Mouse (Mus musculus) ovary, adult 18-20 months (tissue): ENCODE results near the gene Lss.

Experiments
- DNase-seq: peaks from one replicate; pipeline ENCODE4 v3.0.0; 2022; ENCODE audit warnings: low spot score, mixed read lengths

Gene Lss

DNA sequence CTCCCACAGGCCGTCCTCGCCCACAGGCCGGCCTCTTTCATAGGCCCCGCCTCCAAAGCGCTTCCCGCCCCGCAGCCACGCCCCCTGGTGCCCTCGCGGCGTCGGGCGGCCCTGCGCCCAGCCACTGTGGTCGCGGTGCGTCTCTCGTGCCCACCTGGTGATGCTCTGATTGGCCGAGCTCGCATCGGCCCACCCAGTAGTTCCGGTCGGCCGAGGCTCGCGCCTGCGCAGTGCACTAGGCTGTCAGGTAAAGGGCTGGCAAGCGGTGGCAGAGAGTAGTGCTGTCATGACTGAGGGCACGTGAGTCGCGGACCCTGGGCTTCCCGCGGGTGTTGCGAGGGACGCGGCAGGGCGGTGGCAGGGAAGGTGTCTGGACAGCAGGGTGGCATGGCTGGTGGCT is at the start of gene Lss:
TSS of gene Lss (plus strand) at position 214 of the 400 bp plus-strand sequence.
- peak; percentile 95 for DNase-seq

DNA sequence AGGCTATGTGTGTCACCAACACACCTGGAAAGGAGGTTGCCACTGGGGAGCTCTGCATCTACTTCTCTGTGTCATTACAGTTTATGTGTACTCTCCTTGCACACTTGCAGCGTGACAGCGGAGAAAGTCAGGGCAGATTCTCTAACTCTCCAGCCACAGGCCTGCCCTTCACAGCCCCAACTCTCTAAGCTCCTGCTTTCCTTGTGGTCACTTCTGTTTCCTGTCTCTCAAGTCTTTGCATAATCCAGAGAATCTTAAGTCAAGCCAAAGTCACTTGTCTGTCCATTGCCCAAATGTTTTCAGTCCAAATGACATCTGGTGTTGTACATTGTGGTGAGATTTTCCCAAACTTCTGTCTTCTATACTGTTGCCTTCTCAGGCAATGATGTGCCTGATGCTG is 45.1 kb upstream of the Lss start:
- DNase-seq, result no peak

DNA sequence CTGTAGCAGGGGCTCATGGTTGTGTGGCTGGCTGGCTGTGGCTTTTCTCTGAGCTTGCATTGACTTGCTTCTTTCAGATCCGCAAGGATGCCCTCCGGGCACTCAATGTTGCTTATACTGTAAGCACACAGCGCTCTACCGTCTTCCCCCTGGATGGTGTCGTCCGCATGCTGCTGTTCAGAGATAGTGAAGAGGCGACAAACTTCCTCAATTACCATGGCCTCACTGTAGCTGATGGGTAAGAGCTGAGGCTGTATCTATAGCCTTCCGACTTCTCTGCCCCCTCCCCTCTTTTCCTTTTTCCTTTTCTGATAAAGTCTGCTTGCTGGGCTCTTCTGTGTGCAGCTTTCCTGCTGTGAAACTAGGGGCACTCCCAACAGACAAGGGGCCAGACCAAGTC is 43.1 kb upstream of the Lss start:
- DNase-seq, result no peak

DNA sequence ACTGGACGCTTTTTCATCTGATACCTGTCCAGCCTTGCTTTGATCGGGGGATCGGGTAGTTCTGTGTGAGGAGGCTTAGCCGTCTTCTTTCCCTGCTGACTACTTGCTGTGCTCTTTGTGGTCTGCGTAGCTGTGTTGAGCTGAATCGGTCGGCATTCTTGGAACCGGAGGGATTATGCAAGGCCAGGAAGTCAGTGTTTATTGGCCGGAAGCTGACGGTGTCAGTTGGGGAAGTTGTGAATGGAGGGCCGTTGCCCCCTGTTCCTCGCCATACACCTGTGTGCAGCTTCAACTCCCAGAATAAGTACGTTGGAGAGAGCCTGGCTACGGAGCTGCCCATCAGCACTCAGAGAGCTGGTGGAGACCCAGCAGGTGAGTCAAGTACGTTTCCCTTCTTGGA is 42.2 kb upstream of the Lss start:
- DNase-seq, result no peak

DNA sequence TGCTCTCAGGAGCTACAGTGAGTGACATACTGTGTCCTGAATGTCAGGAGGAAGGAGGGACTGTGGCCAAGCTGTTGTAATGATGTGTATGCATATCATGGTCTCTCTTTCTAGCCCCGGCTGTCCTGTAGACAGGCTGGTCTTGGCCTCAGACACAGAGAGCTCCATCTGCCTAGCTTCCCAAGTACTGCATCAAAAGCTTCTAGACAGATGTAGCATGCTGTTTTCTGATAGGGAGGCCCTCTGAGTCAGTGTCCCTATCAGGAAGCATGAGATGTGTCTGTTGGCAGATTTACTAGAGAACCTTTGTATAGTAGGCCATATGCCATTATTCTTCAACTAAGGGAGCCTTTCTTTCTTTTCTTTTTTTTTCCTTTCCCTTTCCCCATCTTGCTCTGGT is 37.9 kb upstream of the Lss start:
- no peak for DNase-seq

DNA sequence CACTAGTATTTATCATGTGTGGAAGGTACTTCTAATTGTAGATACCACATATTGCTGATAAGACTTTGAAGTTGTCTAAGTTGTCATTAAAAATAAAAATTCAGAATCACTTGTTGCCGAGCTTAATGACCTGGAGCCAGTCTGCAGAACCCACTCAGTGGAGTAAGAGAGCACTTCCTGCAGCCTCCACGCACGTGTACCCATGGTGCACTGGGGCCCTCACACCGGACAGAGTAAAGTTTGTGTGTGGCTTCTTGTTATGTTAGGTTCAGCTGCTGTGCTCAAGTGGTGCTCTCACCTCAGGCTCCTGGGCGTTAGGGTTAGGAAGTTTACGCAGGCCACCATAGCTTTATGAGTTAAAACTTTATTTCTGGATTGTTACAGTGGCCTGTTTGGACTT is 35.9 kb upstream of the Lss start:
- no peak for DNase-seq

DNA sequence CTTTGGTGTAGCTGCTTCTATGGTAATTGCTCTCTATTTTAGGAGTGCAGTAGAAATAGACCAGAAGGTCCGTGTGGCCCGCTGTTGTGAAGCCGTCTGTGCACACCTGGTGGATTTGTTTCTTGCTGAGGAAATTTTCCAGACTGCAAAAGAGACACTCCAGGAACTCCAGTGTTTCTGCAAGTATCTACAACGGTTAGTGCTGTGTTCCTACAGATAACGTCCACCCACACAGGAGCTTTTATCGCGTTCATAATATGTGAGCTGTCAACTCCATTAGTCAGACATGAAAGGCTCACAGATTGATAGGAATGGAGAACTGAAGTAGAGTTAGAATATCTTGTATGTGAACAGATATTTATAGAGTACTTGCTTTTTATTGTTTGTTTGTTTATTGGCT is 35.0 kb upstream of the Lss start:
- DNase-seq, result no peak

DNA sequence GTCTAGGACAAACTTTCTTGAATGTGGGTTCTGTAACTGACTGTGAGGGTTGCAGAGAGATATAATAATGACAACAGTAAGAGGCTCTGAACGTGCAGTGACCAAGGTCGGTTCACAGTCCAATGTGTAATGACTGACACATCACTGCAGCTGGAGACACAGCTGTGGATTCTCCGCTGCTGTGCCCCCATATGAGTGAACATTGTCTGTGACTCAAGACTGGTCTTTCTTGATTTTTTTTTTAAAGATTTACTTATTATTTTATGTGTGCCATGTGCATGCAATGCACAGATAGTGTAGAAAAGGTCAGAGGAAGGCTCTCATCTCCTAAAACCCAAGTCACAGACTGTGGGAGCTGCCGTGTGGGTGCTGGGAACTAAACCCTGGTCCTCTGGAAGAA is 33.9 kb upstream of the Lss start:
- no peak for DNase-seq

DNA sequence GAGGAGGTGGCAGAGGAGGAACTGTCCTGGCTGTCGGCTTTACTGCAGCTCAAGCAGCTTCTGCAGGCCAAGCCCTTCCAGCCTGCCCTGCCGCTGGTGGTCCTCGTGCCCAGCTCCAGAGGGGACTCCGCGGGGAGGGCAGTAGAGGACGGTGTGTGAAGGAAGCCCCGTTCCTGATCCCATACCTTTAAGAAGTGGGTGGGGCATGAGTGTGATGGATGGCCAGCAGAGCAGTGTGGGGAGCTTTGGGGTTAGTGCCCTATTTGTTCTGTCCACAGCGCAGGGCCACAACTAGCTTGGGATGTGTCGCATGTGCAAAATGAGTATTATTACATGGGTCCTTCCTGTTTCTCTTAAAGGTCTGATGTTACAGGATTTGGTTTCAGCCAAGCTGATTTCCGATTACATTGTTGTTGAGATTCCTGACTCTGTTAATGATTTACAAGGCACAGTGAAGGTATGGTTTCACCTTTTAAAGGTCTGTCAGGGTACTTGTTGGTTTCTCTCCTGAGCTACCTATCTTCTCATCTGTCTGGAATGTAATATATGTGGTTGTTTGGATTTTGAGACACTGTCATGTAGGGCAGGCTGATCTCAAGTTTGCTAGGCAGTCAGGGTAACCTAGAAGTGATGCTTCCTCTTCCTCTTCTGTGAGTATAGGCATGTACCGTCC is 27.0 kb upstream of the Lss start:
- no peak for DNase-seq

DNA sequence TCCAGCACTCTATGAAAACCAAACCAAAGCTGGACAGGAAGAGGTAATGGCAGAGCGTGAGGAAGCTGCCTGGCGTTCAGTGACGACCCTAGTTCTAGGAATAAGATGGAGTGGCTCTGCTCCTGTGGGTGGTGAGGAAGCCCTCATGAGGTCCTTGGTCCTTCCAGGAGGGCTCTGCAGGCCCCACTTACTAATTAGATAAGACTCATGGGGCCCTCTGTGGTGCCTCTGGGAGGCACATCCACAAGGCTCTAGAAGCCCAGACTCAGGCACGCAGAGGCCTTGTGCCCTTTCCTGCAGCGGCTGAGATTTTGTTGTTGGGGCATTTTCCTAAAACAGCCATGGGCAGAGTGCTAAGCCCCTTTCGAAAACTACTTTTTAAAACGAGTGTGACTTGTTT is 25.5 kb upstream of the Lss start:
- DNase-seq, result no peak

DNA sequence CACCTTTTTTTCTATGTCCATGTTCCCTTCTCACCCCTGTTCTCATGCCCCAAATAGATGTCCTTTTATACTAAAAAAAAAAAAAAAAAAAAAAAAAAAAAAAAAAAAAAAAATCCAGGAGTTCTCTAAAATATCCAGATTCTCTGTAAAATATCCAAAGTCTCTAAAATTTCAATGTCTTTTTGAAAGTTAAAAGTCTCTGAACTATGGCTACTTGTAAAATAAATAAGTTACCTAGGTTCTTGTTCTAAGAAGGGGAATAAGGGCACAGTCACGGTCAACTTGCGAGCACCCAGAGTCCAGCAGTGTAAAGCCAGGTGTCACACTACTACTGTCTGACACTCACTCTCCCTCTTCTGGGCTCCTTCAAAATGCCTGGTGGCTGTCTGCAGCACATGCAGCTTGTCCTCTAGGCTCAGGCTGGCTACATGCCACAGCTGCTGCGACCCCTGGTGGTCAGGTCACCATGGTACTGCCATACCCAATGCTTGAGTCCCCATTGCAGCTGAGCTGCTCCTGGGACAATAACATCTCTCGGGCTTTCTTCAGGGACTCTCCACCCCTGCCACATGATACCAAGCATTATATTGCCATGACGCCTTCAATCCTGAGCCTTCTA is 18.3 kb upstream of the Lss start:
- DNase-seq, result no peak

DNA sequence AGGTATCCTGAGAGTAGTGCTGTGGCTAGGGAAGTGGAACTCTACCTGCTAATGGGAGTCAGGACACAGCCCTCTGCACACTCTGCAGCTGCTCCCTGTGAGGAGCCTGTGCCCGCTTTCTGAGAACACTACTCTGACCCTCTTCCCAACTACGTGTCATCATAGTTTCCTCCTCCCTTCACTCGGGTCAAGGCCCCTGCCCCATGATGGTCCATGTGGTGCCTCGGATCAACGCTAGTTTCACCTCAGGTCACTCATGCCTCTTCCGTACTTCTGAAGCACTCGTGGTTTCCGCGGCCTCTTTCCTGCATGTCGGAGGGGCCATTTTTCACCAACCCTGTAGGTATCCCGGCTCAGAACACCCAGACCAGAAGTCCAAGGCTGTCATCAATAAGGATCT is 466 bp upstream of the Lss start:
- no peak for DNase-seq

DNA sequence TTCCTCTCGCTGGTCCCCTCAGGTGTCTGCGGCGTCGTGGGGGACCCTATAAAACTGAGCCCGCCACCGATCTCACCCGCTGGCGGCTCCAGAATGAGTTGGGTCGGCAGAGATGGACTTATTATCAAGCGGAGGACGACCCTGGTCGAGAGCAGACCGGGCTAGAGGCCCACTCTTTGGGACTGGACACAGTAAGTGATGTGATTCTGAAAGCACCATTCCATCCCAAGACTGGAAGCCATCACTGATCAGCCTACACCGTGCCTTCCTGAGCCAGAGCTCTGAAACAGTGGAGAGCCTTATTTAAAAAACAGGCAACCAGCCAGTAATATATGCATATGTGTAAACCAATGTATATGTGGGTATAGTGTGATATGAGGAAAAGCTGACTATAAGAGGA is 440 bp downstream of the Lss start:
- no peak for DNase-seq

DNA sequence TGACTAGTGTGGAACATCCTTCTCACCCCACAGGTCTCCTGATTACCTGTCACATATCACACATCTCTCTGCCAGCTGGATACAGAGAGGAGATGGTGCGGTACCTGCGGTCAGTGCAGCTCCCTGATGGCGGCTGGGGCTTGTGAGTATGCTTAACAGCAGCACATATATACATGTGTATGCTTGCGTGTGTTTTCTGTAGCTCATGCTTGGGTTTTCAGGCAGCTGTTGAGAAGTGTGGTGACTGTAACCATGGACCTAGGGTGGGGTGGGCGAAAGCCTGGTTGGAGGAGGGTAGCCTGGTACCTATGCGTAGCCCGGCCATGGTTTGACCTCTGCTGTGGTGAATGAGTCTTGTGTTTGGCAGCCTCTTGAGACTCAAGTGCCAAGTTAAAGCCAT is 4.1 kb downstream of the Lss start:
- DNase-seq, result no peak

DNA sequence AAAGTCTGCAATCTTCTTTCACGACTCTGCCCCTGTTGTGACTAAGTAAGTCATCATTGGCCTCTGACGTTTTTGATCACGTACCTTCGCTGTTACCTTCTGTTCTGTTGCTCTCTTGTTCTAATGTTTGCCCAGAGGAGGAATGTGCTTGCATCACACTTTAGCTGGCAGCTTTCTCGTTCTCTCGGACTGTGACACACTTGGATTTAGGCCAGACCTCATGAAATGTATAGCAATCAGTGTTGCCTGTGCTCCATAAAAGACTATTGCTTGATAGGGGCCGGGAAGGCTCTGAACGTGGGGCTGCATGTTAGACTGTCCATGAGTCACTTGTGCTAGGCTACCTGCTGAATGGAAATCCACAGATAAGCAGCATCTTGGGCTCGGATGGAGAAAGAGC is 6.2 kb downstream of the Lss start:
- DNase-seq, result no peak

DNA sequence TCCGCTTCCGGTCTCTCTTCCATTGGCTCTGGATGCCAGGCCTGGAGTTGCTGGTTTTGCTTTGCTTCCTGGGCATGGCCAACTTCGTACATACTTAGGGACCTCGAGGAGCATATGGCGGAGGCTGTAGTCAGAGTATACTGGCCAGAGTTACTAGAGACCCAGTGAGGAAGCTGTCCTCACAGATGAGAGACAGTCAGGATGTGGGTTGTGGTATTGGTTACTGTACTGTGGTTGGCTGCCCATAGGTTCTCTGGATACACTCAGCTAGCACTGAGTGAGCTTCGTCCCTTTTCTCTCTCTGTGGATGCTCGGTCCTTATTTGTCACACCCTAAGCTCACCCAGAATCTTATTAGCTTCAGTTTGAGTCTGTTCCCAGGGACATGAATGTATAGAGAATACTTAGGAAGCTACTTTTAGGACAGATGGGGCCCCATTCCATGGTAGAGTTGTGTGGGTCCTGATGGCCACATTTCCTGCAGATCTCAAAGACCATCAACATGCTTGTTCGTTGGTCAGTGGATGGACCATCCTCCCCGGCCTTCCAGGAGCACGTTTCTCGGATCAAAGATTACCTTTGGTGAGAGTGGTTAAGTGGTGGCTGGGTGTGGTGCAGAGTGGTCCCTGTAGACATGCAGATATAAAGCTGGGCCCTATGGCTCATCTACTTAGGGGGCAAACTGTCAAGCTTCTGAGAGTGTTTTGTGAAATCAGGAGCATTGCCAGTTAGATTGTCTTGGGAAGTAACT is 10.1 kb downstream of the Lss start:
- DNase-seq, result no peak

DNA sequence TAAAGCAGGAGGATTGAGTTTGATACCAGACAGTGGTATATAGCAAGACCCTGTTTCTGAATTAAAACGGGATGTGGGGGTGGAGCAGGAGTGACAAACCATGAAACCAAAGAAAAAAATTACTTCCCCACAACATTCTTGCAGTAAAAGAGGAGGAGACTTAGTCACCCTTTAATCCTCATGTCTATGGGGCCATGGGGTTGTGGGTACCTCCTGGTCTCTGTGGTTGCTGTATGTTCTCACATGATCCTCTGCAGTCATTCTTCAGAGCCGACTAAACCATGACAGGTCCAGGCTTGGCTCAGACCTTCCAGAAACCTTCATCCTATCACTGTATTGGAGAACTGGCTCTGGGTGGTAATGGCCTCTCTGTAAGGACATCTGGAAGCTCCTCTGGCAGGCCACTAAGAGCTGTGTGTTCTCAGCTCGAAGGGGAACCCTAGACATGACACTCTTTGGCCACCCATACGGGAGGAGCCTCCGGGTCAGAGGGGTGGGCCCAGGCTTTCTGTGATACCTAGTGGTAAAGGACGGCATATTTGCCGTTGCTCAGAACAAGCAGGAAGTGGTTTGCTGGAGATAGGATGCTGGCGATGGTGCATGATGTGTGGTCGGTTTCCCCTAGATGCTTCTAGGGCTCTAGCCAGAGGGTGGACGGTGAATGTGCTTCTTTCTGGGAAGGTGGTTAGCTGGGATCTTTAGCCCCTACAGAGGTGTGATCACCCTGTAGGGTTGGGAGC is 11.4 kb downstream of the Lss start:
- no peak for DNase-seq

DNA sequence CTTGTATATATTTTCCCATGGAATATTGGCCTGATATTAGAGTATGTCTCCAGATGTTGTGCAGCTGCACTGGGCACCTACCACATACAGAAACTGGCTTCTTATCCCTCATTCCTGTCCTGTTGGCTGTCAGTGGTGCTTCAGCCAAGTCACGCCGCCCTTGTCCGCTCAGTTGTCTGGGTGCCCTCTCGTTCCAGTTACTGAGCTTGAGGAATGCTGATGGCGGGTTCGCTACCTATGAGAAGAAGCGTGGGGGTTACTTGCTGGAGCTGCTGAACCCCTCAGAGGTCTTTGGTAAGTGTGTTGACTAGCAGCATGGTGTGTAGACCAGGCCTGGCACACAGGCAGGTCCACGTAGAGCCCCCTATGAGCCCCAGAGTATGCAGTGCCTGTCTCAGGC is 15.2 kb downstream of the Lss start:
- DNase-seq, result no peak

DNA sequence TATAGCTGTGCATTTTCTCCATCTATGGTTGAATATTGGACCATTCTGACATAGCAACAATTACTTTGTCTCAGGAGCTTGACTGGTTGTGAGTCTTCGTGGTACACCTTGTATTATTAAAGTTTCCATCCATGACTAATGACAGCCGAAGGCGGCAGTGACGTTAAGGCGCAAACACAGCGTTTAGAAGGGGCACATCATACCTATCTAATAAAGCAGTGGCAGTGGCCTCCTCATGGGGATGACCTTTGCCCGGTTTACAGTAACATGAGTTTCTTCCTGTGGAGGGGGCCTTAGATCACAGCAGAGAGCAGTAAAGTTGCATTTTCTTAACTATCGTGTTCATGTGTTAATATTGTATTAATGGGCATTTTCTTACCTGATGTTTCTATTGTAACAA is 16.8 kb downstream of the Lss start:
- no peak for DNase-seq

DNA sequence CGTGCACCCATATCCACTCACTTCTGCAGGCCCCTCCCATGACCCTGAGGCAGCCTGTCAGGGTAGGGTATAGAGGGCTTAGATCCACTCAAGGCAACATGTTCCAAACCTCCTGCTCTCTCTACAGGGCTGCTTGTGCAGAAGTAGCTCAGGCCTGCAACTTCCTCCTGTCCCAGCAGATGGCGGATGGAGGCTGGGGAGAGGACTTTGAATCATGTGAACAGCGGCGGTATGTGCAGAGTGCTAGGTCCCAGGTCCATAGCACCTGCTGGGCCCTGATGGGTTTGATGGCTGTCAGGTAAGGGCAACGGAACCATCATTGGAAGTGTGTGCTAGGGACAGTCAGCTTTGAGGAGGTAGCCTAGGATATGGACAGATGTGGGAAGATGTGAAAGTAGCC is 19.1 kb downstream of the Lss start:
- DNase-seq, result no peak

DNA sequence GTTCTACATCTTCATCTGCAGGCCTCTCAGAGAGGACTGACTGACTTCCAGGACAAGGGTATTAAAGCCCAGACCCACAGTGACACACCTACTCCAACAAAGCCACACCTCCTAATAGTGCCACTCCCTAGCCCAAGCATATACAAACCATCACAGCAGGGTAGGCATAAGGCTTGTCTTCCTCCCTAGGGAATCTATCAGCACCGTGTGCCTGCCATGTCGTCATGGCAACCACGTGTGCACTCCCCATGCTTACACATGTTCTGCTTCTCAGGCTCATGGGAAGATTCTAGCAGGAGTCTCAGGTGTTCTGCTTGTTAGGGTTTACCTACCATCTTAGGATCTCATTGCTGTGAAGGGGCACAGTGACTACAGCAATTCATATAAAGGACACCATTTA is 20.2 kb downstream of the Lss start:
- no peak for DNase-seq

DNA sequence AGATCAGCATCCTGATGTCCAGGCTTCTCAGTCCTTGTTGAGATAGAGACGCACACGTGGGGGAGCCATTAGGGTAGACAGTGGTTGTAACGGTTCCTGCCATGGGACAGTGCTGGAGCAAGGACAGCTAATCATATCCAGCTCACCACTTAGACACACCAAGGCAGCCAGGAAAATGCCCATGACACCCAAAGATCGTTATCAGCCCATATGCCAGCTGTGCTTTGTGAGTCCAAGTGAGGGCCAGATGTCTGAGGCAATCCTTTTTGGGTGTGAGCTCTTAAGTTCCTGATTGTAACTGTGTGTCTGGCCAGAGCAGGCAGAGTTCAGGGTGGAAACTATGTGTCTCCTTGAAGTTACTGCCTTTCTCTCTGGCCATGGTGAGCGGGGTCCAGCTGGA is 22.7 kb downstream of the Lss start:
- DNase-seq, result no peak

DNA sequence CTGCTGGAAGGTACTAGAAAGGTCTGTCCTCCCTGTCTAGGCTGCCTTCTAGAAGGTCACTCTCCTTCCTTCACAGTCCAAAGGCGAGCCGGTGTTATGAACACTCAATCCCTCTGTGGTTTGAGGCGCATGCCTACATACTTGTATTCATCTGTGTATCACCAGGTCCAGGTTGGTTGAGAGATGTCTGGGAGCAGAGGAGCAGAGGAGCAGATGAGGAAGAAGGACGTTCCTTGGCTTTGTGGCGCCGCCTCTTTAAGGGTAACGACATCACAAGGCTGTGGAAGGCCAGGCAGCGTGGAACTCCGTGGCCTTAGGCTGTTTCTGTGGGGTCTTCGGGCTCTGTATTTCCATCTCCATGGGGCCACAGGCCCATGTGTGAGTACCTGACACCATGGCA is 30.6 kb downstream of the Lss start, which contains the start of gene Spatc1l:
TSS of gene Spatc1l (plus strand) at position 301 of the 400 bp plus-strand sequence.
- no peak for DNase-seq
